Mouse (Mus musculus) limb, embryonic 14.5 days (tissue): ENCODE measurements around the gene Il31. TPM values are rescaled to one million over a fixed set of nuclear protein-coding genes. Genes with fewer than 3 reads are reported as not detected.
"Not testable (repeated sequence)": the region's sequence is repeated elsewhere in the genome, so short reads cannot be mapped to it uniquely, and the experiment has no call there.

Source experiments
- ATAC-seq: fragments of 200-750 bp; cut with Nextera tagmentation; 2 replicates; pipeline ENCODE4 v1.8.0; 2017; ENCODE audit warnings: low read depth, moderate number of reproducible peaks, moderate TSS enrichment; ENCODE audit not compliant: low FRiP score
- DNase-seq: peaks from one replicate; pipeline ENCODE4 v3.0.0-alpha.2; 2015; ENCODE audit warnings: low spot score
- H3K27ac ChIP-seq: fragments of 300-500 bp; sonication (generic); replicated peaks from 2 replicates; pipeline ENCODE4 v1.5.1; 2014; ENCODE audit warnings: low read depth, mild to moderate bottlenecking, low read length, moderate library complexity, mixed read lengths
- H3K27me3 ChIP-seq: fragments of 300-500 bp; sonication (generic); 2 replicates; pipeline ENCODE4 v1.6.1; 2014; ENCODE audit warnings: low read length, mixed read lengths; ENCODE audit not compliant: control insufficient read depth, insufficient read depth
- H3K36me3 ChIP-seq: fragments of 300-500 bp; sonication (generic); 2 replicates; pipeline ENCODE4 v1.6.1; 2014; ENCODE audit warnings: mild to moderate bottlenecking, low read length, moderate library complexity, mixed read lengths; ENCODE audit not compliant: control insufficient read depth, insufficient read depth
- H3K4me1 ChIP-seq: fragments of 300-500 bp; sonication (generic); 2 replicates; pipeline ENCODE4 v1.6.1; 2014; ENCODE audit warnings: antibody characterized with exemption, low read length, mixed read lengths; ENCODE audit not compliant: control insufficient read depth, insufficient read depth
- H3K4me2 ChIP-seq: fragments of 300-500 bp; sonication (generic); replicated peaks from 2 replicates; pipeline ENCODE4 v1.6.1; 2014; ENCODE audit warnings: low read depth, mild to moderate bottlenecking, low read length, moderate library complexity; ENCODE audit not compliant: severe bottlenecking
- H3K4me3 ChIP-seq: fragments of 300-500 bp; sonication (generic); replicated peaks from 2 replicates; pipeline ENCODE4 v1.5.1; 2014; ENCODE audit warnings: low read length
- H3K9ac ChIP-seq: fragments of 300-500 bp; sonication (generic); 2 replicates; pipeline ENCODE4 v1.6.1; 2014; ENCODE audit warnings: mild to moderate bottlenecking, low read depth, low read length, moderate library complexity; ENCODE audit not compliant: severe bottlenecking
- H3K9me3 ChIP-seq: fragments of 300-500 bp; sonication (generic); 2 replicates; pipeline ENCODE4 v1.6.1; 2016; ENCODE audit warnings: low read length; ENCODE audit not compliant: control insufficient read depth
- POLR2A ChIP-seq: fragments of 200-500 bp; IDR thresholded peaks from 2 replicates; pipeline ENCODE4 v1.8.0; 2012; ENCODE audit warnings: inconsistent platforms, mild to moderate bottlenecking, moderate library complexity, borderline replicate concordance; ENCODE audit not compliant: insufficient read depth, insufficient read length; ENCODE audit errors: extremely low read depth
- WGBS: fragments of 180-500 bp; shearing (Covaris S2); extraction: QIAGEN DNeasy Blood & Tissue Kit; methylation state at CpG from one replicate; pipeline ENCODE4 v1.1.7; 2014; 5-methylcytosine and 5-hydroxymethylcytosine counted together
- polyA plus RNA-seq, 2 experiments: library from polyadenylated mRNA; depleted of rRNA in 1 of 2; stranded (reverse) in 1 of 2; unstranded in 1 of 2; fragments of >200 nt; fragmentation: Nextera tagmentation in 1 of 2; extraction: Ambion mirVana in 1 of 2; gene quantifications; 2 replicates each; pipeline versions ENCODE4 v1.2.1 to v1.2.3; 2012 to 2014

Gene Il31
- polyA plus RNA-seq, 2 experiments, result not detected

DNA sequence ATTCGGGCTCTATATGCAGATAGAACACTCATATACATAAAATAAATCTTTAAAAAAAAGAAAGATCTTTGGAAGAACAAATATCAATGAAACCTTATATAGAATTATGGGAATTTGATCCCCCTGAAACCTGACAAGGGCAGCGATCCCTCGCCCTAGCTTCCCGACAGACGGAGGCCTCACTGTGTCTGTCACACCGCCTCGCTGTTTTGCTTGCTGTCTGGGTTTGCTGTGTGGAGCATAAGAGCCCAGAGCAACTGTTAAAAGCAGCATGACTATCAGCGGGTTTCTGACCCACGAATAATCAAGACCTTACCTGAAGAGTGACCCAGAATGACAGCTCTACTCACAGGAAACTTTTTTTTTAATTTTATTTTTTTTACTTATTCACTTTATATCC is 31.4 kb upstream of the Il31 start:
- H3K4me2 ChIP-seq, result no peak overlapping the region
- H3K4me3 ChIP-seq, result no peak overlapping the region
- H3K4me1 ChIP-seq, result peaks cover 20% of the 10 kb centered on the region
- no peak for TF ChIP-seq POLR2A
- no peak overlapping the region for H3K27ac ChIP-seq
- peaks cover 35% of the 10 kb centered on the region for H3K36me3 ChIP-seq
- H3K9me3 ChIP-seq, result no peaks in the 10 kb centered on the region
- no peaks in the 10 kb centered on the region for H3K27me3 ChIP-seq
- H3K9ac ChIP-seq, result no peak overlapping the region
- DNase-seq (no peak), ATAC-seq (no peak)
- WGBS, result 68% methylated on average over 9 of the region's 9 CpGs

DNA sequence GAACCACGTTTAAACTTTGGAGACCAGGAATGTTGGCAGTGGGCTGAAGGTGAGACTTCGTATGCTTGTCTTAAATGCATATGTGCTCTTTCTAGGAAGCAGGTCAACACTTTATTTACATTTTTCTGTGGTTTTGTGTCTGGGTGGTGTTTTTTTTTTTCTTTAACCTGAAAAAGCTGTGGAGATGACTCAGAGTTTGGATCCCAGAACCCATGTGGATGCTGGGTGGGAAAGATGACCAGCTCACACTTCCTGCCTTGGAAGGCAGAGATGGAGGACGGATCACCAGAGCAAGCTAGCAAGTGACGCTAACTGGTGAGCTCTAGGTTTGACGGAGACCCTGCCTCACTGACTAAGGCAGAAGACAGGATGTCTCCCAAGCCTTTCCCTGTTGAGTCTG is 25.6 kb upstream of the Il31 start:
- ATAC-seq (no peak), DNase-seq (no peak)
- H3K27ac ChIP-seq, result no peak overlapping the region
- no peak overlapping the region for H3K4me3 ChIP-seq
- no peaks in the 10 kb centered on the region for H3K27me3 ChIP-seq
- no peaks in the 10 kb centered on the region for H3K4me1 ChIP-seq
- no peak overlapping the region for H3K4me2 ChIP-seq
- no peak for TF ChIP-seq POLR2A
- H3K9me3 ChIP-seq, result no peaks in the 10 kb centered on the region
- peaks cover 58% of the 10 kb centered on the region for H3K36me3 ChIP-seq
- H3K9ac ChIP-seq, result no peak overlapping the region
- 88% methylated on average over 5 of the region's 5 CpGs for WGBS

DNA sequence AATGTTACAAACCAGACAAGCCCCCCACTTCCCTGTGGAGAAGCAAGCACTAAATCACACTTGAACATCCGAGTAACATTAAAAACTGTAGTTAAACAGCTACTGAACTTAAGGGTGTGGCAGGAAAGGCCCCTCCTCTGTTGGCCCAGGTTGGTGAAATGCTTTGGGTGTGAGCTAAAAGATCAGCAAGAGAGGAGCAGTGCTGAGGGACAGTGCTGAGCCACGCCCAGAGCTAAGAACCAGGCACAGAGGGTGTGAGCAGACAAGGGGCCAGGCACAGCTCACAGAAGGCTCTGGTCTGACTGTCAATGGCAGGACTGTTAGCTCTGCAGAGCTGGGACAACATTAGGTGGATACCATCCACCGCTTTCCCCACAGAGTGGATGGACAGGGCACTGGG is 22.8 kb upstream of the Il31 start:
- H3K4me2 ChIP-seq, result no peak overlapping the region
- no peak overlapping the region for H3K9ac ChIP-seq
- H3K36me3 ChIP-seq, result peaks cover 37% of the 10 kb centered on the region
- H3K27me3 ChIP-seq, result 0 out of 2 replicates have a peak, but pooled peaks cover 9% of the 10 kb centered on the region
- ATAC-seq, result no peak
- H3K4me3 ChIP-seq, result no peak overlapping the region
- H3K9me3 ChIP-seq, result no peaks in the 10 kb centered on the region
- no peak for DNase-seq
- WGBS, result 81% methylated on average over 3 of the region's 3 CpGs
- no peak overlapping the region for H3K27ac ChIP-seq
- no peak for TF ChIP-seq POLR2A
- peaks cover 2% of the 10 kb centered on the region; the same call in 1 of the 2 replicates for H3K4me1 ChIP-seq

DNA sequence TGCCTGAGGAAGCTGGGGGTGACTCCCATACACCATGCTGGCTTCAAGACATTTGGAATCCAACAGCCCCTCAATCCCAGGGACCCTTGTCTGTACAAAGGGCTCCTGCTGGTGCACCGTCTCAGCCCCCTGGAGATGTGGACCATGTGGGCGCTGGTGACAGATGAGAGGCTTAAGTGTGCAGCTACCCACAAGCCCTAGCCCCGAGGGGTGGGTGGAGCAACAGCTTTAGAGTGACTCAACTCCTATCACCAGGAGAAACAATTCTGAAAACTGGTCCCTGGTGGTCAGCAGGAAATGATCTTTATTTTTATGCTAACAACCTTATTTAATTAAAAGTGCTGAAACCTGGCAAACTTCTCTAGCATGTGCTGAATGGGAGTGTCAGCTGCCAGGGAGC is 22.1 kb upstream of the Il31 start:
- not testable (repeated sequence) for H3K9me3 ChIP-seq, H3K9ac ChIP-seq, H3K27me3 ChIP-seq, H3K27ac ChIP-seq, H3K4me2 ChIP-seq, DNase-seq, H3K4me1 ChIP-seq, H3K4me3 ChIP-seq, ATAC-seq
- H3K36me3 ChIP-seq, result peaks cover 30% of the 10 kb centered on the region
- 76% methylated on average over 3 of the region's 3 CpGs for whole genome bisulfite sequencing

DNA sequence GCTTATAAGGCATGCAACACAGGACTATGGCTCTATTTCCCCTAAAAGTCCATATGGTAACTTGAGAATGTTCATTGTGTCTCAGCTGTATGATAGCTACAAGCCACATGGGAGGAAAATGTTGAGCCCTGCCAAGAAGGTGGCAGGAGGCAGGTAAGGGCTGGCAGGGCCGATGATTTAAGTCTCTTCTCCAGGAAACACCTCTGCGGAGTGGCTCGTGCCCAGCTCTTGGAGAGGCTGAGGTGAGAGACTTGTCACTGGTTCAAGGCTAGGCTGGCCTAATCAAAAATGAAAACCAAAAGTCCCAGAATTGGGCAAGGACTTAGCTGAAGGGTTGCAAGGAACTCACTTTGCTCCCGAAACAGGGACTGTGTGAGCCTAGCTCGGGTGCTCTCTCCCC is 20.9 kb upstream of the Il31 start, which contains the start of gene B3gnt4:
Gene B3gnt4, plus strand, starts transcription at position 301 of the 400 bp plus-strand sequence.
- no peak for DNase-seq
- no peak within 1 kb of the TSS for H3K4me3 ChIP-seq
- H3K27ac ChIP-seq, result no peak within 1 kb of the TSS
- 0 out of 2 replicates have a peak, but pooled peaks cover 9% of the 10 kb centered on the region for H3K27me3 ChIP-seq
- H3K4me2 ChIP-seq, result no peak within 1 kb of the TSS
- H3K4me1 ChIP-seq, result peaks cover 2% of the 10 kb centered on the region; the same call in 1 of the 2 replicates
- TF ChIP-seq POLR2A, result no peak
- no peak for ATAC-seq
- peaks cover 18% of the 10 kb centered on the region for H3K36me3 ChIP-seq
- 77% methylated on average over 5 of the region's 5 CpGs for WGBS
- no peaks in the 10 kb centered on the region for H3K9me3 ChIP-seq
- H3K9ac ChIP-seq, result no peak within 1 kb of the TSS

DNA sequence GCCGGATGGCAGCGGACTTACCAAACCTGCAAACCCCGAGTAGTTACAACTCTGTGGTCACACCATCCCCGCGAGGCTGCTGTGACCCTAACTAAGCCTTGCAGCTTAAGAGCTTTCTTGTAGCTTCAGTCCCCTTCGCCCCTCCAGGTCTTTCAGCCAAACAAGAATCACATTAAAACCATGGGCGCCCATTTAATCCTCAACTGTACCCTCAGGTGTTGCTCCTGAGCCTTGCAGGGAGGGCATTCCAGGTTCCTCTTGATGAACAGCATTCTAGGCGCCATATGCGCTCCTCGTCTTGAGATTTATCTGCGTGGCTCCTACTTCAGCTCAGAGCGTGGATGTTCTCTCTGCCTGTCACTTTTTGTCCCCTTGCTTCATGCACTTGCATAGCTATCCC is 19.6 kb upstream of the Il31 start:
- peak overlapping the region; percentile 59 for H3K4me3 ChIP-seq
- peaks cover 15% of the 10 kb centered on the region for H3K36me3 ChIP-seq
- 8% methylated on average over 12 of the region's 12 CpGs for WGBS
- no peak for DNase-seq
- H3K27me3 ChIP-seq, result 0 out of 2 replicates have a peak, but pooled peaks cover 9% of the 10 kb centered on the region
- no peak overlapping the region for H3K27ac ChIP-seq
- H3K4me1 ChIP-seq, result peaks cover 2% of the 10 kb centered on the region; the same call in 1 of the 2 replicates
- peak overlapping the region; percentile 57 for H3K9ac ChIP-seq
- H3K4me2 ChIP-seq, result peak overlapping the region; percentile 89
- ATAC-seq, result no peak
- no peak for TF ChIP-seq POLR2A
- no peaks in the 10 kb centered on the region for H3K9me3 ChIP-seq
